Mouse (Mus musculus) heart, embryonic 12.5 days (tissue): ENCODE results near the gene Mast3. TPM values are rescaled to one million over a fixed set of nuclear protein-coding genes. Genes with fewer than 3 reads are reported as not detected.

ENCODE experiments used
- ATAC-seq: fragments of 200-750 bp; cut with Nextera tagmentation; 2 replicates; pipeline ENCODE4 v1.8.0; 2017; ENCODE audit warnings: moderate TSS enrichment, moderate library complexity; ENCODE audit not compliant: insufficient number of reproducible peaks, low FRiP score
- H3K27ac ChIP-seq: fragments of 300-500 bp; sonication (generic); 2 replicates; pipeline ENCODE4 v1.5.1; 2016; ENCODE audit warnings: mild to moderate bottlenecking, moderate library complexity; ENCODE audit not compliant: poor library complexity, severe bottlenecking
- H3K27me3 ChIP-seq: fragments of 300-500 bp; sonication (generic); replicated peaks from 2 replicates; pipeline ENCODE4 v1.6.1; 2016; ENCODE audit warnings: mild to moderate bottlenecking, moderate library complexity
- H3K36me3 ChIP-seq: fragments of 300-500 bp; sonication (generic); 2 replicates; pipeline ENCODE4 v1.6.1; 2016; ENCODE audit warnings: mild to moderate bottlenecking, moderate library complexity
- H3K4me1 ChIP-seq: fragments of 300-500 bp; sonication (generic); replicated peaks from 2 replicates; pipeline ENCODE4 v1.6.1; 2016; ENCODE audit warnings: mild to moderate bottlenecking
- H3K4me2 ChIP-seq: fragments of 300-500 bp; sonication (generic); 2 replicates; pipeline ENCODE4 v1.6.1; 2016; ENCODE audit warnings: mild to moderate bottlenecking, moderate library complexity
- H3K4me3 ChIP-seq: fragments of 300-500 bp; sonication (generic); 2 replicates; pipeline ENCODE4 v1.5.1; 2016; ENCODE audit warnings: mild to moderate bottlenecking
- H3K9ac ChIP-seq: fragments of 300-500 bp; sonication (generic); 2 replicates; pipeline ENCODE4 v1.6.1; 2016; ENCODE audit warnings: mild to moderate bottlenecking, moderate library complexity
- H3K9me3 ChIP-seq: fragments of 300-500 bp; sonication (generic); replicated peaks from 2 replicates; pipeline ENCODE4 v1.6.1; 2016; ENCODE audit warnings: mild to moderate bottlenecking, moderate library complexity
- WGBS: fragments of 180-500 bp; shearing (Covaris S2); methylation state at CpG from one replicate; pipeline ENCODE4 v1.1.7; 2016; 5-methylcytosine and 5-hydroxymethylcytosine counted together
- polyA plus RNA-seq: library from polyadenylated mRNA; unstranded; fragments of >200 nt; fragmentation: Nextera tagmentation; extraction: Ambion mirVana; gene quantifications from 2 replicates; pipeline ENCODE4 v1.2.1, GENCODE M21; 2016

Mast3 gene
- polyA plus RNA-seq, 1 experiment from 2014 or later = 8.1 TPM

DNA sequence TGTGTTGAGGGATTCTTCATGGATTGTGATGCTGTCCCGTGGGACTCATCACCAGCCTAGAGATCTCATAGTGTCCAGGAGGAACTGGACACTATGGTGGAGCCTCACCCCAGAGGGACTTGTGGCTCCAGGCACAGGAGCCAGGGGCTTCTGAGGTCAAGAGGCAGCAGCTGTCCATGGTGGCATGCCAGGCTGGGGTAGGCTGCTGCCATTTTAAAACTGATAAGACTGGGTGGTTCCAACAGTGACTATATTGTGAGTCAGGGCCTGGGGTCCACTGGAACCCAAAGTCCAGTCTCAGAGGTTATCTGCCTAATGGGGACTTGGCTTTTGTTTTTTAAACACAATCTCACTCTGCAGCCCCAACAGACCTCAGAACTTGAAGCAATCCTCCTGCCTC, 3.0 kb downstream of the Mast3 start:
- WGBS = 71% methylated on average over 1 of the region's 1 CpGs
- Histone ChIP-seq H3K27me3 (peaks cover 72% of the 10 kb centered on the region), H3K4me3 (no peak overlapping the region), H3K27ac (no peak overlapping the region), H3K9me3 (no peaks in the 10 kb centered on the region), H3K4me1 (peaks cover 20% of the 10 kb centered on the region), H3K36me3 (no peaks in the 10 kb centered on the region), H3K9ac (no peak overlapping the region), H3K4me2 (no peak overlapping the region)
- no peak for ATAC-seq

DNA sequence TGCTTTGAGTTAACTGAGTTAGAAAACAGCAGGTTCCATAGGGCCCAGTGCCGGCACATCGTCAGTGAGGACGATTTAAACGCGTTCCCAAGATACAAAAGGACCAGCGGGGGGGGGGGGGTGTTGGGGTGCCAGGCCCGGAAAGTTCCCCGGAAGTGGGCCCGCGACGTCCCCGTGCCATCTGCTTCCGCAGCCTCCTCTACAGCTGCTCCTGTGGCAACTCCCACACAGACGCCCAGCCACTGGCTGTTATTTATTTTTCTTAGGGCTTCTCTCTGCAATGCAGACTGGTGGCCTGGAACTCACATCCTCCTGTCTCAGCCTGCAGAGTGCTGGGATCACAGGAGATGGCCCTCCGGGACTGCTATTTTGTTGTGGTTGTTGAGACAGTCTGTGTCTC, 3.7 kb downstream of the Mast3 start:
- 21% methylated on average over 15 of the region's 15 CpGs for WGBS
- Histone ChIP-seq H3K4me2 (no peak overlapping the region), H3K9ac (no peak overlapping the region), H3K4me1 (peaks cover 25% of the 10 kb centered on the region), H3K4me3 (no peak overlapping the region), H3K9me3 (no peaks in the 10 kb centered on the region), H3K36me3 (no peaks in the 10 kb centered on the region), H3K27ac (no peak overlapping the region), H3K27me3 (peaks cover 75% of the 10 kb centered on the region)
- no peak for ATAC-seq

DNA sequence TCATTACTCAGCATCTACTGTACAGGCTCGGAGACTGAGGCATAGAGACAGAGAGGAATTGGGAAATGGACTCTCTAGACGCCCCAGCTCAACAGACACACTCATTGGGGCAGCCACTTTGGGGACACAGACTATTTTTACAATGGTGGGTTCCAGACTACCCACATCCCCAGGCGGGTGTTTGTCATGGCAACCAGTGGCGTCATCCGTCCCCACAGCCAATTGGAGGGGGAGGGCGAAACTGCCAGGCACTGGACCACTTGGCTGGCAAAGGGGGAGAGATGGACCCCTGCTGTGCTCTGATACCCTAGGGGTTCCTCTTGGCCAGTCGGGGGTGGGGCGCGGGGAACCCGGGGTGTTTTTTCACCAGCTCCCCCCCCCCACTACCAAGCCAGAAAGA, 4.2 kb downstream of the Mast3 start:
- no peaks in the 10 kb centered on the region for H3K36me3 ChIP-seq
- no peak for ATAC-seq
- H3K9ac ChIP-seq = no peak overlapping the region
- H3K27ac ChIP-seq = no peak overlapping the region
- no peak overlapping the region for H3K4me2 ChIP-seq
- WGBS = 47% methylated on average over 10 of the region's 10 CpGs
- peaks cover 25% of the 10 kb centered on the region for H3K4me1 ChIP-seq
- H3K4me3 ChIP-seq = no peak overlapping the region
- H3K27me3 ChIP-seq = peaks cover 80% of the 10 kb centered on the region
- H3K9me3 ChIP-seq = no peaks in the 10 kb centered on the region

DNA sequence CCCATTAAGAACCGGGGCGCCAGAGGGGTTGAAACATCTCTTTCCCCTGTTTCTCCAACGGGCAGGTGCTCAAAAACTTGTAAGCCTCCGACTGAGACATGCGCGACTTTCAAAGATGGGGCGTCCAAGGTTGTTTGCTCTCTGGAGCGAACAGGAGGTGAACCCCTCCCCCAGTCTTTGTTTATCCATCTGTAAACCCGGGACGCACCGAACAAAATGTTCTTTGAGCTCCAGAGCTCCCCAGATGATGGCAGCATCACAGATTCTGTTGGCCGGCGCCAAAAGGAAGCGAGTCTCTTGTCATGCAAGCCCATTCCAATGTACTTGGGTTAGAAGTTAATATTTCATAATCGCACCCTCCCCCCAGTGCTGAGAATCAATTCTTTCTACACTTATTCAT, 6.6 kb downstream of the Mast3 start:
- no peaks in the 10 kb centered on the region for H3K9me3 ChIP-seq
- no peak for ATAC-seq
- peak overlapping the region; percentile 89 for H3K4me2 ChIP-seq
- peak overlapping the region; percentile 56 for H3K4me3 ChIP-seq
- peaks cover 13% of the 10 kb centered on the region for H3K4me1 ChIP-seq
- no peak overlapping the region for H3K27ac ChIP-seq
- H3K9ac ChIP-seq = no peak overlapping the region
- H3K27me3 ChIP-seq = peaks cover 87% of the 10 kb centered on the region
- 14% methylated on average over 15 of the region's 15 CpGs for WGBS
- no peaks in the 10 kb centered on the region for H3K36me3 ChIP-seq

DNA sequence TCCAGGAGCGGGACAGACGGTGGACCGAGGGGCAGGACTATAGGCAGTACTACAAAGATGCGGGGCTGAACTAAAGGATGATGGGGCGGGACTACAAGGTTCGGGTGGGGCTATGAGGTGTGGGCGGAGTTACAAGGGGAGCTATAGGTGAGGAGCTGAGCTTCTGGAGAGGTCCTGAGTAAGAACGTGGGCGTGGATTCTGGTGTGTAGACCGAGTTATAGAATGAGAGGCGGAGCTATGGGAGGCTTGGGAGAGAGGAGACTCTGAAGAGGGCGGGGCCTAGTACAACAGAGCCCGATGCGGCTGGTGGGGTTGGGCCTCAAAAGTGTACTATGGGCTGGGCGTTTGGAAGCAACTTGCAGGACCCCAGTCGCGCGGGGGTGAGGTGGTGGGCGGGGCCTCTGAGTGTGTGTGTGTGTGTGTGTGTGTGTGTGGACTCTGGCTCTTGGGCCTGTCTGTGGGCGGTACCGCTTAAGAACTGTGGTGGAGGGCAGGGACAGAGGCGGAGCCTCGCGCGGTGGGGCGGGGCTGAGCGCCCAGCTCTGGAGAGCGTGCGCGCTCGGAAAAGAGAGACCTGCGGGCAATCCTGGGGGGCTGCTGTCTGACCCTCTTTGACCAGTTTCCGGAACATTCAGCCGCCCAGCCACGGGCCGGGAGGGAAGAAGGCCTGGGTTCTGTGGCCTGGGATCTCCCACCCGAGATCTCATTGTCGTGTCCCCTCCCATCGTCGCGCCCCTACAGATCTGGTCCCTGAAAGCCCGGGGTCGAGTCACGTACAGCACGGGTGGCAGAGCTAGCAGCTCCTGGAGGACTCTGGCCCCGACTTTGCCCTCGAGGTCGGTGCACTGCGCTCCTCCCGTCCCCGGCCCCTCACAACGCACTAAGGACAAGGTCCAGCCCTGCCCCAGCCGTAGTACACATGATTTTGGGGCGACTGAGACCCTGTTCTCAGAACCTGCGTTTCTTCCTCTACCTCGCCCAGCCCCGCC, 7.5 kb downstream of the Mast3 start:
- peak overlapping the region; percentile 56 for H3K4me3 ChIP-seq
- no peaks in the 10 kb centered on the region for H3K36me3 ChIP-seq
- no peak overlapping the region for H3K27ac ChIP-seq
- H3K4me2 ChIP-seq = peak overlapping the region; percentile 89
- ATAC-seq = peak; percentile 88
- no peaks in the 10 kb centered on the region for H3K9me3 ChIP-seq
- H3K9ac ChIP-seq = peak overlapping the region; percentile 68
- under 1% methylated on average over 57 of the region's 57 CpGs for WGBS
- H3K4me1 ChIP-seq = peaks cover 22% of the 10 kb centered on the region
- H3K27me3 ChIP-seq = peaks cover 81% of the 10 kb centered on the region

DNA sequence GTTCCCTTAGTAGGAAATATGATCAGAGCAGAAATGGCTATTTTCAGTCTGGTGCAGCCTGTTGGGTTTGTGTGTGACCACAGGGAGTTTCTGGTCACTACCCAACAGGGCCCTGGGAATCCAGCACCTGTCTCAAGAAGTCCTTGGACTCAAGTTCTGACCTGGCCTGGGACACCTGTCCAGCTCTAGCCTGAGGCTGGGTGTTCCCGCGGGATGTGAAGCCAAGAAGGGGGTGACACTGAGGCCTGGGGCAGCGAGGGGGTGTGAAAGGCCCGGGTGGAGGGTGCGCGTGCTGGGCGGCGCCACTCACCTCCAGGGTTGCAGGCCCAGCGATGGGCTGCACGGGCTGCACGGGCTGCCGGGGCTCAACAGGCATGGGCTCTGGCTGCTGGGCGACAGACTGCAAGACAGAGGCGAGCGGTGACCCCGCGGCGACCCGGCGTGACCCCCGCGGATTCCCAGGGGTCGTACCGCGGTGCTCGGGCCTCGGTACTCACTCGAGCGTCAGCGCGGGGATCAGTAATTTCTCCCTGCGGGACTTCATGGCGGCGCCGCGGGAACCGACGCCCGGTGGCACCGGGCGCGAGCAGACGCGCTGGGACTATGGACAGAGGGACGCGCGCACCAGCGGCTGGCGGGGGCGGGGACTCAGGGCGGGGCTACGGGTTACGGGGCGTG, 8.3 kb downstream of the Mast3 start:
- WGBS = 2% methylated on average over 54 of the region's 54 CpGs
- H3K27me3 ChIP-seq = peaks cover 73% of the 10 kb centered on the region
- no peaks in the 10 kb centered on the region for H3K9me3 ChIP-seq

DNA sequence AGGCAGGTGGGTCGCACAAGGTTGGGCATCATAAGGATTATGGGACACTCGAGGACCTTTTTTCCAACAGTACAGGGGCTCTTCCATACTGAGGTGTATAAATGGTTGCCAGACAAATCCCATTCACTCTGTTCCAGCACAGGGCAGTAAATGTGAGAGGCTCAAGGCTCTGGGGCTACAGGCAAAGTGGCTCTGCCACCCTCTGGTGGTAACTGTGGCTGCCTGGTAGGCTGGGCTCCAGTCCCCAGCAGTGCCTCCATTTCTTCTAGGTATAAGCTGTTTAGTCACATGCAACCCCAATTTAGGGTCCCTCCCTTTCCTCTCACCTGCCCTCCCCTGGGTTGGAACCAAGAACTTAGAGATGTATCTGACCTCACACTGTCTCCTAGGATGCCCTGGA, 9.5 kb downstream of the Mast3 start:
- Histone ChIP-seq H3K27ac (no peak overlapping the region), H3K4me2 (no peak overlapping the region), H3K36me3 (no peaks in the 10 kb centered on the region), H3K4me3 (no peak overlapping the region), H3K4me1 (peaks cover 40% of the 10 kb centered on the region), H3K9me3 (no peaks in the 10 kb centered on the region), H3K27me3 (peaks cover 61% of the 10 kb centered on the region), H3K9ac (no peak overlapping the region)
- no peak for ATAC-seq
- 72% methylated on average over 2 of the region's 2 CpGs for WGBS

More for the DNA sequence above, 8.3 kb downstream of the Mast3 start:
- ATAC-seq = no peak
- no peak overlapping the region for H3K27ac ChIP-seq
- peak overlapping the region; percentile 89 for H3K4me2 ChIP-seq
- no peaks in the 10 kb centered on the region for H3K36me3 ChIP-seq
- H3K4me1 ChIP-seq = peaks cover 28% of the 10 kb centered on the region
- peak overlapping the region; percentile 56 for H3K4me3 ChIP-seq
- H3K9ac ChIP-seq = peak overlapping the region; percentile 68

DNA sequence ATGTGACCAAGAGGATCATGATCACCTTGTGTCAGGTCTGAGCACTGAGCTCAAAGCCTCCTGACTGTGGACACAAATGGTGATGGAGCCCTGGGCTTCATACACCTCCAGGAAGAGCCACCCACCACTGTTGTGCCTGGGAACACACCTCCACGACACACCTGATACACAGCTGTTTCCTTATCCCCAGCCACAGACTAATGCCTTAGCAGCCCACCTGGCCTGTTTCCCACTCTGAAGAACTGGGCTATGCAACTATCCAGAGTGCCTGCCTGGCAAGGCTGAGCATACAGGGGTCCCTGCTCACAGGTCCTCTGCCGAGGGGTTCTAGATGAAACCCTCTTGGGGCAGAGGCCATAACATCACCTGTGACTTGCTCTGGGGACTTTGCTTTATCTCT, 10.6 kb downstream of the Mast3 start:
- ATAC-seq = no peak
- peaks cover 50% of the 10 kb centered on the region for H3K4me1 ChIP-seq
- 77% methylated on average over 2 of the region's 2 CpGs for WGBS

DNA sequence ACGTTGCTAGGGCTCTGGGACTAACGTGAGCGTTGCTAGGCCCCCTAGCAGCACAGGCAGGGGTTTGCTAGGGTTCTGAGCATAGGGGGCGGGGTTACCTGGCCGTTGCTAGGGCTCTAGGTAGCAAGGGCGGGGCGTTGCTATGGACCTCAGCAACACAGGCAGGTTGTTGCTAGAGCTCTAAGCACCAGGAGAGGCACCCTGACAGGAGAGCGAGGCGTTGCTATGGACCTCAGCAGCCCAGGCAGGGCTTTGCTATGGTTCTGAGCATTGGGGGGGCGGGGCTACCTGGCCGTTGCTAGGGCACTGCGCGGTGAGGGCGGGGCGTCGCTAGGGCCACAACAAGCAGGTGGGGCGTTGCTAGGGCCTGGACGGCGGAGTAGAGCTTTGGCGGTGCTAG, 12.2 kb downstream of the Mast3 start:
- Histone ChIP-seq H3K4me3 (peak overlapping the region; percentile 66), H3K4me2 (peak overlapping the region; percentile 78), H3K9ac (peak overlapping the region; percentile 79; the same call in 1 of the 2 replicates), H3K36me3 (0 out of 2 replicates have a peak, but pooled peaks cover 5% of the 10 kb centered on the region), H3K9me3 (no peaks in the 10 kb centered on the region), H3K4me1 (peaks cover 59% of the 10 kb centered on the region), H3K27ac (no peak overlapping the region), H3K27me3 (peaks cover 35% of the 10 kb centered on the region)
- ATAC-seq = peak; percentile 19
- WGBS = under 1% methylated on average over 20 of the region's 20 CpGs

More for the DNA sequence above, 10.6 kb downstream of the Mast3 start:
- H3K9ac ChIP-seq = no peak overlapping the region
- H3K9me3 ChIP-seq = no peaks in the 10 kb centered on the region
- H3K27ac ChIP-seq = no peak overlapping the region
- no peak overlapping the region for H3K4me3 ChIP-seq
- H3K27me3 ChIP-seq = peaks cover 50% of the 10 kb centered on the region
- H3K4me2 ChIP-seq = no peak overlapping the region
- no peaks in the 10 kb centered on the region for H3K36me3 ChIP-seq

DNA sequence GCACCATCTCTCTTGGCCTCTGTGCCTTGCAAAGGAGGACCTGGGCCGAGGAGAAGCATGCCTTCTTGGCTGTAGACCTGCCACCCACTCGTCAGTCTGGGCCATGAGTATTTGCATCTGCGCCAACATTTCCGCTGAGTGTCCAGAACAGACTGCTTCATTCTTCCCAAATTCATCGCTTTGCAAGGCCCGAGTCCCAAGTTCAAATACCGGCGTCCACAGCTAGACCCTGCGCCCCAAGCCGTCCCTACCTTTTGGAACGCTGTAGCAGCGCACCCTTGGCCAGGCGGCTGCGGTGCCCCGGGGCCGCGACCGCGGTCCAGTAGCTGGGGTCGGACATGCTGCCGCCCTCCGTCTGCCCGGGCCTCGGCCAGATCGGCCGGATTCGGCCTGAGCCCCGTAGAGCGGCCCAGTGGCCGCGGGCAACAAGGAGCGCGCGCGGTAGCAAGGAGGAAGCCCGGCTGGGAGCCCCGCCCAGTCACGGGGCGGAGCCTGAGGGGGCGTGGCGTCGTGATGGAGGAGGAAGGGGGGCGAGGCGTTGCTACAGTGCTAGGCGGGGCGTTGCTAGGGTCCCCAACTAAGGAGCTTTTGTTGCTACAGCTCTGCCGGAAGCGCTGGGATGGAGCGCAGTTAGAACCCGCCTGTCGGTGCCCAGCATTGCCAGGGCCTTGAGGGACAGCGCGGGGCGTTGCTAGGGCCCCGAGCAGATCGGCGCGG, 12.7 kb downstream of the Mast3 start:
- Histone ChIP-seq H3K36me3 (0 out of 2 replicates have a peak, but pooled peaks cover 9% of the 10 kb centered on the region), H3K9ac (peak overlapping the region; percentile 79), H3K27me3 (peaks cover 32% of the 10 kb centered on the region), H3K4me1 (peaks cover 57% of the 10 kb centered on the region), H3K9me3 (no peaks in the 10 kb centered on the region), H3K4me3 (peak overlapping the region; percentile 66), H3K27ac (no peak overlapping the region), H3K4me2 (peak overlapping the region; percentile 78)
- 5% methylated on average over 58 of the region's 58 CpGs for WGBS
- peak; percentile 85 for ATAC-seq
